Mouse (Mus musculus) lung, embryonic 14.5 days (tissue): ENCODE results near the gene Prmt1. TPM values are rescaled to one million over a fixed set of nuclear protein-coding genes. Genes with fewer than 3 reads are reported as not detected.

Experiments used
- ATAC-seq: fragments of 200-750 bp; cut with Nextera tagmentation; 2 replicates; pipeline ENCODE4 v1.8.0; 2017; ENCODE audit warnings: mild to moderate bottlenecking, moderate TSS enrichment, moderate library complexity; ENCODE audit not compliant: insufficient read depth
- DNase-seq: peaks from one replicate; pipeline ENCODE4 v3.0.0-alpha.2; 2015
- H3K27ac ChIP-seq: fragments of 300-500 bp; sonication (generic); 2 replicates; pipeline ENCODE4 v1.5.1; 2014; ENCODE audit warnings: low read depth, mild to moderate bottlenecking, moderate library complexity
- H3K27me3 ChIP-seq: fragments of 300-500 bp; sonication (generic); 2 replicates; pipeline ENCODE4 v1.6.1; 2014; ENCODE audit warnings: low read length, control low read depth; ENCODE audit not compliant: insufficient read depth
- H3K36me3 ChIP-seq: fragments of 300-500 bp; sonication (generic); 2 replicates; pipeline ENCODE4 v1.6.1; 2014; ENCODE audit warnings: control low read depth; ENCODE audit not compliant: insufficient read depth
- H3K4me1 ChIP-seq: fragments of 300-500 bp; sonication (generic); 2 replicates; pipeline ENCODE4 v1.6.1; 2014; ENCODE audit warnings: antibody characterized with exemption, control low read depth; ENCODE audit not compliant: insufficient read depth
- H3K4me2 ChIP-seq: fragments of 300-500 bp; sonication (generic); 2 replicates; pipeline ENCODE4 v1.6.1; 2014; ENCODE audit warnings: mild to moderate bottlenecking
- H3K4me3 ChIP-seq: fragments of 300-500 bp; sonication (generic); 2 replicates; pipeline ENCODE4 v1.5.1; 2014; ENCODE audit warnings: low read depth, low read length
- H3K9ac ChIP-seq: fragments of 300-500 bp; sonication (generic); 2 replicates; pipeline ENCODE4 v1.6.1; 2014
- H3K9me3 ChIP-seq: fragments of 300-500 bp; sonication (generic); 2 replicates; pipeline ENCODE4 v1.6.1; 2016; ENCODE audit warnings: low read depth, low read length, control low read depth
- CTCF ChIP-seq: IDR thresholded peaks from 2 replicates; pipeline ENCODE4 v1.5.1; 2016; ENCODE audit warnings: antibody characterized with exemption, low read depth
- WGBS: fragments of 180-500 bp; shearing (Covaris S2); extraction: QIAGEN DNeasy Blood & Tissue Kit; methylation state at CpG from one replicate; pipeline ENCODE4 v1.1.7; 2014; 5-methylcytosine and 5-hydroxymethylcytosine counted together
- polyA plus RNA-seq: library from polyadenylated mRNA; unstranded; fragments of >200 nt; fragmentation: Nextera tagmentation; extraction: Ambion mirVana; gene quantifications from 2 replicates; pipeline ENCODE4 v1.2.1, GENCODE M21; 2014

Prmt1 gene
- polyA plus RNA-seq, 1 experiment from 2014 or later, result 238 TPM

DNA sequence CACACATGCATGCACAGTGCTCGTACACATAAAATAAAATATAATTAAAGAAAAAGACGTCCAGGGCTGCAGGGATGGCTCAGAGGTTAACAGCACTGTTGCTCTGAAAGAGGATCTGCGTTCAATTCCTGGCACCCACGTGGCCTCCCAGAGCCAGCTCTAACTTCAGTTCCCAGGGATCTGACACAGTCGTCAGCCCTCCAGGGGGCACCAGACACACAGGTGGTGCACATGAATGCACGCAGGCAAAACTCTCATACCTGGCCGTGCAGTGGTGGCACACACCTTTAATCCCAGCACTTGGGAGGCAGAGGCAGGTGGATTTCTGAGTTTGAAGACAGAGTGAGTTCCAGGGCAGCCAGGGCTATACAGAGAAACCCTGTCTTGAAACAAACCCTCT is 20.4 kb downstream of the Prmt1 start:
- no peak for ATAC-seq
- no peak overlapping the region for H3K4me2 ChIP-seq
- no peak for DNase-seq
- WGBS, result 73% methylated on average over 7 of the region's 7 CpGs
- H3K9ac ChIP-seq, result no peak overlapping the region
- no peaks in the 10 kb centered on the region for H3K27me3 ChIP-seq
- H3K9me3 ChIP-seq, result no peaks in the 10 kb centered on the region
- H3K4me3 ChIP-seq, result no peak overlapping the region
- H3K36me3 ChIP-seq, result peaks cover 24% of the 10 kb centered on the region; the same call in 1 of the 2 replicates
- TF ChIP-seq CTCF, result no peak
- no peaks in the 10 kb centered on the region for H3K4me1 ChIP-seq
- no peak overlapping the region for H3K27ac ChIP-seq

- DNase-seq, result no peak
Measured at GRCm38 (mm10) chr7:44964990-44965389, 21.4 kb downstream of the Prmt1 start.

GRCm38 (mm10) chr7:44962831-44963230 is 23.5 kb downstream of the Prmt1 start:
- H3K4me3 ChIP-seq, result no peak overlapping the region
- H3K9ac ChIP-seq, result no peak overlapping the region
- ATAC-seq (no peak), DNase-seq (no peak)
- no peaks in the 10 kb centered on the region for H3K27me3 ChIP-seq
- H3K36me3 ChIP-seq, result peaks cover 24% of the 10 kb centered on the region; the same call in 1 of the 2 replicates
- H3K9me3 ChIP-seq, result no peaks in the 10 kb centered on the region
- no peaks in the 10 kb centered on the region for H3K4me1 ChIP-seq
- no peak overlapping the region for H3K27ac ChIP-seq
- H3K4me2 ChIP-seq, result no peak overlapping the region
- no peak for TF ChIP-seq CTCF
- 88% methylated on average over 5 of the region's 5 CpGs for WGBS

More at GRCm38 (mm10) chr7:44964990-44965389, 21.4 kb downstream of the Prmt1 start:
- H3K27ac ChIP-seq, result no peak overlapping the region
- no peaks in the 10 kb centered on the region for H3K4me1 ChIP-seq
- no peak for TF ChIP-seq CTCF
- no peaks in the 10 kb centered on the region for H3K9me3 ChIP-seq
- peaks cover 24% of the 10 kb centered on the region; the same call in 1 of the 2 replicates for H3K36me3 ChIP-seq
- H3K4me2 ChIP-seq, result no peak overlapping the region
- 95% methylated on average over 13 of the region's 13 CpGs for WGBS
- no peak overlapping the region for H3K9ac ChIP-seq
- H3K4me3 ChIP-seq, result no peak overlapping the region
- no peak for ATAC-seq
- no peaks in the 10 kb centered on the region for H3K27me3 ChIP-seq

- Histone ChIP-seq H3K27me3 (no peaks in the 10 kb centered on the region), H3K27ac (no peak overlapping the region), H3K9ac (no peak overlapping the region), H3K4me1 (no peaks in the 10 kb centered on the region), H3K36me3 (peaks cover 24% of the 10 kb centered on the region; the same call in 1 of the 2 replicates), H3K4me2 (no peak overlapping the region), H3K9me3 (no peaks in the 10 kb centered on the region), H3K4me3 (no peak overlapping the region)
- DNase-seq, result no peak
- no peak for TF ChIP-seq CTCF
- no peak for ATAC-seq
- WGBS, result 64% methylated on average over 8 of the region's 8 CpGs
Measured at GRCm38 (mm10) chr7:44962337-44962736, 24.0 kb downstream of the Prmt1 start.

GRCm38 (mm10) chr7:44960512-44960910 is 25.9 kb downstream of the Prmt1 start:
- WGBS, result 88% methylated on average over 13 of the region's 13 CpGs
- H3K36me3 ChIP-seq, result peaks cover 16% of the 10 kb centered on the region; the same call in 1 of the 2 replicates
- H3K4me2 ChIP-seq, result no peak overlapping the region
- TF ChIP-seq CTCF, result no peak
- H3K27me3 ChIP-seq, result no peaks in the 10 kb centered on the region
- no peak overlapping the region for H3K27ac ChIP-seq
- no peak overlapping the region for H3K4me3 ChIP-seq
- H3K9ac ChIP-seq, result no peak overlapping the region
- no peaks in the 10 kb centered on the region for H3K9me3 ChIP-seq
- ATAC-seq, result no peak
- no peak for DNase-seq
- H3K4me1 ChIP-seq, result no peaks in the 10 kb centered on the region

DNA sequence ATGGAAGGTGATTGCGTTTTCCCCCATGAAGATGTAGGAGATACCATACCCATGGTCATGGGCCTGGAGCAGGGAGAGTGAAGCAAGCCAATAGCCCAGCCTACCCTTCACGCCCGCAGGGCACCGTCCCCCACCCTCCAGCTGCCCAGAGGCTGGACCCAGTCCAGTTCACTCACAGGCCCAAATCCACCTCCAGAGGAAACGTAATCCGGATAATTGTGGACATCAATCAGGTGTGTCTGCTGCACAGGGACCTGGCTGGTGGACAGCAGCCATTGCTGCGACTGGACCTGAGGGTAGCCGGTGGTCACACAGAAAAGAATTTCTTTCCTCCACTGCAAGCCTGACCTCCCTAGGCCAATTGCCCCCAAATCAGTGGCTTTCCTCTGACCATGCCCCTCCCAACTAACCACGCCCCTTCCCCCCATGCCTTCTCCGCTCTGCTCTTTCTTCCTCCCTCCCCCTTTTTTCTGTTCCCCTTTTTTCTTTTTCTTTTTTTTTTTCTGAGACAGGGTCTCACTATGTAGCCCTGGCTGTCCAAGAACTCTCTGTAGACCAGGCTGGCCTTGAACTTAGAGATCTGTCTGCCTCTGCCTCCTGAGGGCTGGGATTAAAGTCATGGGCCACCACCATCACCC is 26.4 kb downstream of the Prmt1 start:
- Histone ChIP-seq H3K27ac (no peak overlapping the region), H3K4me1 (no peaks in the 10 kb centered on the region), H3K4me2 (no peak overlapping the region), H3K27me3 (no peaks in the 10 kb centered on the region), H3K9ac (no peak overlapping the region), H3K36me3 (peaks cover 16% of the 10 kb centered on the region; the same call in 1 of the 2 replicates), H3K4me3 (no peak overlapping the region), H3K9me3 (no peaks in the 10 kb centered on the region)
- TF ChIP-seq CTCF, result no peak
- ATAC-seq (no peak), DNase-seq (no peak)
- WGBS, result 85% methylated on average over 10 of the region's 10 CpGs

- Histone ChIP-seq H3K36me3 (peaks cover 16% of the 10 kb centered on the region; the same call in 1 of the 2 replicates), H3K27ac (no peak overlapping the region), H3K9ac (no peak overlapping the region), H3K4me1 (no peaks in the 10 kb centered on the region), H3K4me2 (no peak overlapping the region), H3K27me3 (no peaks in the 10 kb centered on the region), H3K4me3 (no peak overlapping the region), H3K9me3 (no peaks in the 10 kb centered on the region)
- ATAC-seq (no peak), DNase-seq (no peak)
- 70% methylated on average over 8 of the region's 8 CpGs for WGBS
- TF ChIP-seq CTCF, result no peak
Measured at GRCm38 (mm10) chr7:44959281-44959680, 27.1 kb downstream of the Prmt1 start.

GRCm38 (mm10) chr7:44958208-44958607 is 28.2 kb downstream of the Prmt1 start:
- Histone ChIP-seq H3K9me3 (no peaks in the 10 kb centered on the region), H3K4me3 (no peak overlapping the region), H3K9ac (no peak overlapping the region), H3K27ac (no peak overlapping the region), H3K36me3 (peaks cover 11% of the 10 kb centered on the region; the same call in 1 of the 2 replicates), H3K27me3 (no peaks in the 10 kb centered on the region), H3K4me1 (no peaks in the 10 kb centered on the region), H3K4me2 (no peak overlapping the region)
- no peak for ATAC-seq
- peak; percentile 80 for DNase-seq
- 48% methylated on average over 7 of the region's 7 CpGs for WGBS
- TF ChIP-seq CTCF, result peak; percentile 76
